Mouse (Mus musculus) testis, adult 2 months (tissue): Measurements from ENCODE around the gene Cnmd. TPM values are rescaled to one million over a fixed set of nuclear protein-coding genes. Genes with fewer than 3 reads are reported as not detected.

ENCODE experiments used
- H3K27ac ChIP-seq: fragments of 200-500 bp; 2 replicates; pipeline ENCODE4 v1.5.1; 2012; ENCODE audit warnings: low read depth, low read length; ENCODE audit not compliant: control insufficient read depth, insufficient read depth
- H3K27me3 ChIP-seq: fragments of 200-500 bp; 2 replicates; pipeline ENCODE4 v1.6.1; 2012; ENCODE audit warnings: mild to moderate bottlenecking, low read length, moderate library complexity; ENCODE audit not compliant: control insufficient read depth, insufficient read depth
- H3K36me3 ChIP-seq: fragments of 200-500 bp; 2 replicates; pipeline ENCODE4 v1.6.1; 2012; ENCODE audit warnings: mild to moderate bottlenecking, low read length; ENCODE audit not compliant: control insufficient read depth, insufficient read depth
- H3K4me1 ChIP-seq: fragments of 200-500 bp; 2 replicates; pipeline ENCODE4 v1.6.1; 2012; ENCODE audit warnings: low read length; ENCODE audit not compliant: control insufficient read depth, insufficient read depth
- H3K4me3 ChIP-seq: fragments of 200-500 bp; 2 replicates; pipeline ENCODE4 v1.5.1; 2012; ENCODE audit warnings: low read depth, mild to moderate bottlenecking, low read length, moderate library complexity, mixed read lengths; ENCODE audit not compliant: control insufficient read depth
- CTCF ChIP-seq: fragments of 200-500 bp; IDR thresholded peaks from 2 replicates; pipeline ENCODE4 v1.5.1; 2012; ENCODE audit warnings: low read depth, mild to moderate bottlenecking, inconsistent platforms, low read length, moderate library complexity; ENCODE audit not compliant: control insufficient read depth, insufficient read depth, insufficient replicate concordance
- POLR2A ChIP-seq: fragments of 200-500 bp; IDR thresholded peaks from 2 replicates; pipeline ENCODE4 v1.6.1; 2012; ENCODE audit warnings: low read depth, mild to moderate bottlenecking, inconsistent platforms, low read length, moderate library complexity; ENCODE audit not compliant: control insufficient read depth
- polyA plus RNA-seq: library from polyadenylated mRNA; depleted of rRNA; stranded (reverse); fragments of >200 nt; gene quantifications from 2 replicates; pipeline ENCODE4 v1.2.3, GENCODE M21; 2012

The Cnmd gene
- polyA plus RNA-seq, 1 experiment: 2.6 TPM

DNA sequence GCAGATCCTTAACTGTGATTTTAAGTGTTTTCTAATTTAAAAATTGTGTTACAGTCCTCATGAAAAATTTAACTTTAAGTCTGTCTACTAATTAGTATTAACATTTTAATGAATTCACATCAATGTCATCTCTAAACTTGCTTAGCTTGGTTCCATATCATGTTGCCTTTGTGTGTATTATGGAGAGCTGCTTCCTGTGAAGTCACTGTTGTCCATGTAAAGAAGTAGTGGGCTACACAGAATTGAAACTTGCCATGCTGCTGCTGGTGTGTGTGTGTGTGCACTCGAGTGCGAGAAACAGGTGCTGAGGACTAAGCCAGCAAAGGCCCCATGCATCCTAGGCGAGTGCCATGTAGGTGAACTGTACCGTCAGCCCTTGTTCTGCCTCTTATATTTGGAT is 54.6 kb downstream of the Cnmd start:
- Histone ChIP-seq H3K4me1 (no peaks in the 10 kb centered on the region), H3K36me3 (peaks cover 2% of the 10 kb centered on the region; the same call in 1 of the 2 replicates), H3K4me3 (no peak overlapping the region), H3K27ac (no peak overlapping the region), H3K27me3 (no peaks in the 10 kb centered on the region)
- TF ChIP-seq CTCF: no peak
- TF ChIP-seq POLR2A: no peak

DNA sequence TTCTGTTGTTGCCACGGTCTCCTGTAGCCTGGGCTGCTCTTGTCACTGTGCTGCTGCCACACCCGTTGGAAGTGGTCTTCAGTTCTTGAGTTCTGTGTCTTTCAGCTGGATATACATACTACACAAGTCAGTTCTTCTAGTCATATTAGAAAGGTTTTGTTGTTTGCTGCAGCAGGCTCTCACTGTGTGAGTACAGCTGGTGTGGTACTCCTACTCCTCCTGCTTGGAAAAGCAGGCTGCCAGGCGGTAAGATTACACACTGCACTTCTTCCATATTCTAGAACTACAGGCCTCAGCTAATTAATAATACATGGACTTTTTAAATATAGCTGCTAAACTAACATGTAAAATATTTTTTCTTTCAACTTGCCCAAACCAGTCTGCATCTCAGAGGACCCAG is 55.1 kb downstream of the Cnmd start:
- TF ChIP-seq POLR2A (no peak), CTCF (no peak)
- Histone ChIP-seq H3K4me3 (no peak overlapping the region), H3K27ac (no peak overlapping the region), H3K36me3 (peaks cover 2% of the 10 kb centered on the region; the same call in 1 of the 2 replicates), H3K27me3 (no peaks in the 10 kb centered on the region), H3K4me1 (no peaks in the 10 kb centered on the region)

GRCm38 (mm10) chr14:79606392-79606791 is 55.6 kb downstream of the Cnmd start:
- peaks cover 2% of the 10 kb centered on the region; the same call in 1 of the 2 replicates for H3K36me3 ChIP-seq
- H3K27ac ChIP-seq: no peak overlapping the region
- no peak for TF ChIP-seq POLR2A
- no peak for TF ChIP-seq CTCF
- H3K4me3 ChIP-seq: no peak overlapping the region
- no peaks in the 10 kb centered on the region for H3K4me1 ChIP-seq
- H3K27me3 ChIP-seq: no peaks in the 10 kb centered on the region

DNA sequence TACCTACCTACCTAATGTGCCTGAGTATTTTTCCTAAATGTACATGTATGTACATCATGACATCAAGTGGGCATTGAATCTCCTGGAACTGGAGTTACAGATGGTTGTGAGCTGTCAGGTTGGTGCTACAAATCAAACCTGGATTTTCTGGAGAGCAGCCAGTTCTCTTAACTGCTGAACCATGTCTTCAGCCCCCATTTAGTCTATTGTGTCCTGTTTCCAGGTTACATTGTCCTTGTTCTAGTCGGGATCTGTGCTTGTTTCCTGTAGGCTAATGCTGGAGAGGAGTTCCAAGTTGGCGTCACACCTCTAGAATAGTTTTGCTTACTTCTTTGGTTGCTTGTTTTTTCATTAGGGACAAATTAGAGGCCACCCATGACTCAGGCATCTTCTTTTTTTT is 56.1 kb downstream of the Cnmd start:
- Histone ChIP-seq H3K27ac (no peak overlapping the region), H3K27me3 (no peaks in the 10 kb centered on the region), H3K4me3 (no peak overlapping the region), H3K36me3 (peaks cover 2% of the 10 kb centered on the region; the same call in 1 of the 2 replicates), H3K4me1 (no peaks in the 10 kb centered on the region)
- no peak for TF ChIP-seq CTCF
- no peak for TF ChIP-seq POLR2A

DNA sequence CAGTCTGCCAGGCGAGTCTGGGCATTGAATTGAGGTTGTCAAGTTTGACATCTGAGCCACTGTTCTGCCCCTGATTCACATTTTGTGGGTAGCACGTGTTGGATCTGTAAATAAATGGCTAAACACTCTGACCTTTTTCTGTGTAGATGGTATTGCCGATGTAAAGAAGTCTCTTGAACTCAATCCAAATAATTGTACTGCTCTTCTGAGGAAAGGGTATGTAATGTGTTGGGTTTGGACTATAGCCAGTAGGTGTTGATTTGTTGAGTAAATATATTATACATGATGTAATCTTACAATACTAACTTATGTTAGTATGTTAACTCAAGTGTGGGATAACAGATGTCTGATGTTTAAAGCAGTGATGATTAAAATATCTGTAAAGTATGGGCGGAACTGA is 65.4 kb downstream of the Cnmd start:
- TF ChIP-seq CTCF: no peak
- no peak for TF ChIP-seq POLR2A
- Histone ChIP-seq H3K4me1 (no peaks in the 10 kb centered on the region), H3K27me3 (no peaks in the 10 kb centered on the region), H3K4me3 (no peak overlapping the region), H3K27ac (no peak overlapping the region), H3K36me3 (peaks cover 3% of the 10 kb centered on the region; the same call in 1 of the 2 replicates)

DNA sequence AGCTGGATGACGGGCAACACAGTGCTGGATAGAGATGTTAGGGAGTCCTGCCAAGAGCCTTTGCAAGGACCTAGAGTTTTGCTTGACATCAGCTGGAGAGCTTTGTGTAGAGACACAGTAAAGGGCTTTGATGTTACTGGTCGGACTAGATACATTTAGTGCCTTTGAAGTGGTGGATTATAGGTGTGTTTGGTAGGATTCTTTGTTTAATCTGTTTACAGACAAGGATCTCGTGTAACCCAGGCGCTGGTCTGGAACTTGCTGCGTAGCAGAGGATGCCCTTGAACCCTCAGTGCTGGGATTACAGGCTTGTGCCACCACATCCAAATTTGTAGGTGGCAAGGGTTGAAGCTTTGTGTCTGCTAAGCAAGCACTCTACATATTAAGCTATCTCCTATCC is 67.9 kb downstream of the Cnmd start:
- no peaks in the 10 kb centered on the region for H3K27me3 ChIP-seq
- no peak overlapping the region for H3K4me3 ChIP-seq
- no peaks in the 10 kb centered on the region for H3K4me1 ChIP-seq
- H3K36me3 ChIP-seq: peaks cover 3% of the 10 kb centered on the region; the same call in 1 of the 2 replicates
- no peak overlapping the region for H3K27ac ChIP-seq
- TF ChIP-seq POLR2A: no peak
- no peak for TF ChIP-seq CTCF

DNA sequence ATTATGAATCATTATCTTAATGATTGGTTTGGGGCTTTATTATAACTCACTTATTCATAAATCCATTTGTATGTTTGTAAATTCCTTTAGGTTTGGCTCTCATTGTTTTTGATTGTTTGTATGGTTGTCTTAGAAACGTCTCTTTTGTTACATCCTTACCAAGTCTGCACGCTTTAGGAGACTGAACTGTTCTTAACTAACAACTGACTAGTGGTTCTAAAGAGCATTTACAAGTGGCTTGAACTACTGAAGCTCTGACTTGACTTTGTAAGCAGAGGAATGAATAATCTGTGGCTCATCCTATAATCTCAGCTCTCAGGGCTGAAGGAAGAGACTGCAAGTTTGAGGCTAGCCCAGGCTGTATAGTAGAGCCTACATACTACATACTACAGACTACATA is 70.4 kb downstream of the Cnmd start:
- no peak overlapping the region for H3K27ac ChIP-seq
- TF ChIP-seq POLR2A (no peak), CTCF (no peak)
- H3K4me3 ChIP-seq: no peak overlapping the region
- peaks cover 3% of the 10 kb centered on the region; the same call in 1 of the 2 replicates for H3K4me1 ChIP-seq
- H3K27me3 ChIP-seq: no peaks in the 10 kb centered on the region
- H3K36me3 ChIP-seq: peaks cover 1% of the 10 kb centered on the region

DNA sequence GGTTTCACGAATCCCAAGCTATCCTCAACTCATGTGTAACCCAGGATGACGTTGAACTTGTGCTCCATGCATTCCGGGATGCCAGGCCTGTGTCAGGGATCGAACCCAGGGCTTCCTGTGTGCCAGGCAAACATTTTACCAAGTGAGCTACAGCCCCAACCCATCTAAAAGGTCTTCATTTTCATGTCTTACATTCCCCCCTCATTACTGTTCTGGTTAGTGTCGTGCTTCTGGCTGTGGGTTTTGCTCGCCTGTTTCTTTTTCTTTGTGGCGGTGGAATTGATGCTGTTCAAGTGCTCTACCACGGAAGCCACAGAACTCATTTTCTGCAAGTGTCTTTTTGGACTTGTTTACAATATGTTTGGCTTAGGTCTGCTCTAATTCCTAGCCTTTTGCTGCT is 71.1 kb downstream of the Cnmd start:
- Histone ChIP-seq H3K36me3 (no peaks in the 10 kb centered on the region; the same call in 1 of the 2 replicates), H3K4me3 (no peak overlapping the region), H3K27ac (no peak overlapping the region), H3K4me1 (peaks cover 3% of the 10 kb centered on the region; the same call in 1 of the 2 replicates), H3K27me3 (no peaks in the 10 kb centered on the region)
- TF ChIP-seq POLR2A (no peak), CTCF (no peak)
